ENCODE assay signal across 16 mouse cellular contexts in genomic region chr4:129008006-129008519, GRCm38 (mm10).
"Had no signal": no experiment of that assay in that cellular context is flagged by ENCODE, and none has a peak within 500 bp of the region (broad histone marks: within the 10 kb centered on the region; RNA-seq: fewer than 3 reads in every experiment).

No protein-coding gene starts in this region.

- H3K9me3 ChIP-seq: limb, embryonic 15.5 days; liver, embryonic 12.5 days; lung, embryonic 15.5 days; midbrain, embryonic 12.5 days; neural tube, embryonic 15.5 days; stomach, embryonic 15.5 days had no signal

- H3K4me3 ChIP-seq: limb, embryonic 15.5 days; liver, embryonic 12.5 days; lung, embryonic 15.5 days; midbrain, embryonic 12.5 days; neural tube, embryonic 15.5 days; stomach, embryonic 15.5 days had no signal

- H3K4me1 ChIP-seq: limb, embryonic 15.5 days; stomach, embryonic 15.5 days had no signal

- ATAC-seq: liver, embryonic 12.5 days; midbrain, embryonic 16.5 days had no signal

- H3K4me2 ChIP-seq: limb, embryonic 15.5 days; liver, embryonic 12.5 days; lung, embryonic 15.5 days; midbrain, embryonic 12.5 days; neural tube, embryonic 15.5 days; stomach, embryonic 15.5 days had no signal

- H3K27me3 ChIP-seq: limb, embryonic 15.5 days; liver, embryonic 12.5 days; lung, embryonic 15.5 days; midbrain, embryonic 12.5 days; neural tube, embryonic 15.5 days; stomach, embryonic 15.5 days had no signal

- DNase-seq: kidney, adult 18-20 months; kidney, postnatal 14 days; layer of hippocampus, adult 9-11 months; layer of hippocampus, postnatal 36 days; lung, postnatal 14 days; right cerebral cortex, adult 18-20 months; right cerebral cortex, postnatal 25 days; thymus, adult 2 months; thymus, postnatal 25 days had no signal

- H3K27ac ChIP-seq: limb, embryonic 15.5 days; liver, embryonic 12.5 days; lung, embryonic 15.5 days; midbrain, embryonic 12.5 days; neural tube, embryonic 15.5 days; stomach, embryonic 15.5 days had no signal

- H3K9ac ChIP-seq: limb, embryonic 15.5 days; liver, embryonic 12.5 days; lung, embryonic 15.5 days; midbrain, embryonic 12.5 days; neural tube, embryonic 15.5 days; stomach, embryonic 15.5 days had no signal
